Mouse (Mus musculus) right cerebral cortex, postnatal 4 days (tissue): ENCODE results near the gene Mdp1.

ENCODE experiments used
- DNase-seq: peaks from one replicate; pipeline ENCODE4 v3.0.0-alpha.2; 2022

Gene Mdp1

GRCm38 (mm10) chr14:55642679-55643059 is 17.6 kb downstream of the Mdp1 start:
- no peak for DNase-seq

GRCm38 (mm10) chr14:55641291-55641690 is 19.0 kb downstream of the Mdp1 start:
- no peak for DNase-seq

- DNase-seq = no peak
These were observed 19.5 kb downstream of the Mdp1 start for GRCm38 (mm10) chr14:55640816-55641215.

- no peak for DNase-seq
These were observed 22.5 kb downstream of the Mdp1 start, which contains the start of gene Gm49378 for GRCm38 (mm10) chr14:55637795-55638194. Gene Gm49378, minus strand, starts transcription at chr14:55637895.

- peak; percentile 85 for DNase-seq
These were observed 24.7 kb downstream of the Mdp1 start, which contains the start of gene Ipo4 for GRCm38 (mm10) chr14:55635523-55636007. Gene Ipo4, minus strand, starts transcription at chr14:55635957.

GRCm38 (mm10) chr14:55634874-55635522 is 25.3 kb downstream of the Mdp1 start:
- DNase-seq = peak; percentile 32

GRCm38 (mm10) chr14:55629312-55629711 is 31.0 kb downstream of the Mdp1 start:
- peak; percentile 31 for DNase-seq

- no peak for DNase-seq
These were observed 32.1 kb downstream of the Mdp1 start for GRCm38 (mm10) chr14:55628077-55628827.

GRCm38 (mm10) chr14:55618486-55619195 is 41.7 kb downstream of the Mdp1 start:
- no peak for DNase-seq

- DNase-seq = no peak
These were observed 42.5 kb downstream of the Mdp1 start, which contains the start of gene Rec8 for GRCm38 (mm10) chr14:55617822-55618221. Gene Rec8, plus strand, starts transcription at chr14:55618037.

- no peak for DNase-seq
These were observed 43.5 kb downstream of the Mdp1 start for GRCm38 (mm10) chr14:55616844-55617243.

- no peak for DNase-seq
These were observed 44.4 kb downstream of the Mdp1 start for GRCm38 (mm10) chr14:55615876-55616275.

GRCm38 (mm10) chr14:55614565-55615178 is 45.6 kb downstream of the Mdp1 start:
- DNase-seq = no peak

- no peak for DNase-seq
These were observed 47.0 kb downstream of the Mdp1 start for GRCm38 (mm10) chr14:55613346-55613745.

GRCm38 (mm10) chr14:55608339-55608738 is 52.0 kb downstream of the Mdp1 start:
- no peak for DNase-seq
